Mouse (Mus musculus) cerebellum, postnatal 4 days (tissue): ENCODE results near the gene Car5a.

Experiments used
- DNase-seq, 2 experiments: peaks; one replicate each; pipeline ENCODE4 v3.0.0; 2022; ENCODE audit warnings: low spot score in 2 of 2, mixed read lengths in 1 of 2

Gene Car5a

DNA sequence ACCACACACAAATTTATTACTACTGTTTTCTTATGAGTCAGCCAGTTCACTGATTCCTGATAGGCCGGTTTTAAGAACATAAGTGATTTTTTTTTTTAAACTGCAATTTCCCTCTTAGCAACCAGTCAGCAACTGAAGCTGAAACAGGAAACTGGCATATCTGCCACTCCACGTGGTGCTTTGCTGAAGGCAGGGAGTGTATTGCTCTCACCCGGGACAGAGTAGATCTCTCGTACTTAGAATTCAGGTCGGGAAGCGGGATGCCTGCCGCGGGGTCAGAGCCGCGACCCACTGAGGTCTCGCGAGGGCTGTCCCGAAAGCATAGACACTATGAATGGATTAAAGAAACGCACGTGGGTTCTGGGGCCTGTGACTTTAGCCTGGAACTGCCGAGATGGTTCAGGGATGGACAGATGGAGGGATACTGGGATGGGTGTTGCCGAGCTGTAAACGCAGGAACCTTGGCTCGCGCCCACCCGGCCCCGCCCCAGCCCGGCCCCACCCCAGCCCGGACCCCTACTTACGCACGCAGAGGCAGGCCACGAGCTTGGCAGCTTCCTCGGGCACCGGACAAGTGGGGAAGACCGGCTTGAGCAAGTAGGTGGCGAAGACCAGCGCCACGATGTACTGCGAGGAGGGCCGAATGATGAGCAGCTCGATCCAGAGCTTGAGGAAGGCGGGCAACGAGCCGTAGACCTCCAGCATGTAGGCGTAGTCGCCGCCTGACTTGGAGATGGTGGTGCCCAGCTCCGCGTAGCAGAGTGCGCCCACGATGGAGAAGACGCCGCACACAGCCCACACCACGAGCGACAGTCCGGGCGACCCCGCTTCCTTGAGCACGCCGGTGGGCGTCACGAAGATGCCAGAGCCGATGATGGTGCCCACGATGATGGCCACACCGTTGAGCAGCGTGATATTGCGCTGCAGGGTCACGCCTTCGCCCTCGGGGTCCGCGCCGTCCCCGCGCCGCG is 37.9 kb downstream of the Car5a start:
- peak in 1 of 2 experiments; percentile 53 for DNase-seq

DNA sequence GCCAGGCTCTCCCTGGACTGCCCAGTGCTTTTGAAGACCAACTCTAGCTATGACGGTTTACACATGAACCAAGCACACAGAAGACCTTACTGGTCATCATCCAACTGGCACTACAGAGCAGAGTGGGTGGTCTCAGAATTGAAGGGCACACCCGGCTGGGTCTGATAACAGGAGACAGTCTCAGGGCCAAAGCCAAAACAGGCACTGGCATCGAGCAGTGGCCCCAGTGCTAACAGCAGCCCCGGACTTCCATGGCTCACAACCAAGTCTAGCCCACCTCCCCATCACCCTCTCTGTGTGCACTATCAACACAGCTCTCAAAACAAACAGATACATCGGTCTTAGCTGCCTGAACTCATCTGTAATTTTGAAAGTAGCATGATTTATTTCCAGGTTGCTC is 38.8 kb downstream of the Car5a start:
- no peak for DNase-seq

DNA sequence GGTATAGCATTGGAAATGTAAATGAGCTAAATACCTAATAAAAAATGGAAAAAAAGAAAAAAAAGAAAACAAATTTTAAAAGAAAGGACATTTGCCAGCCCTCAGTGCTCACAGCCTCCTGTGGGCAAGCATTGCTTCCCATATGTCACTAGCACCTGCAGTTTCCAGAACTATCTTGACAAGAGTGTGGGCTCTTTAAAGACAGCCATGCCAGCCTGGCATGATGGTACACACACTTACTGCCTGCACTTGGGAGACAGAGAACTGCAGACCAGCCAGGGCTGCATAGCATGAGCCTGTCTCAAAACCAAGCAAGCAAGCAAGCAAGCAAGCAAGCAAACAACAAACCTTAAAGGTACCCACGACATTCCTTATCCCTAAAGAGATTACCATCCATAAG is 39.3 kb downstream of the Car5a start:
- DNase-seq = no peak

DNA sequence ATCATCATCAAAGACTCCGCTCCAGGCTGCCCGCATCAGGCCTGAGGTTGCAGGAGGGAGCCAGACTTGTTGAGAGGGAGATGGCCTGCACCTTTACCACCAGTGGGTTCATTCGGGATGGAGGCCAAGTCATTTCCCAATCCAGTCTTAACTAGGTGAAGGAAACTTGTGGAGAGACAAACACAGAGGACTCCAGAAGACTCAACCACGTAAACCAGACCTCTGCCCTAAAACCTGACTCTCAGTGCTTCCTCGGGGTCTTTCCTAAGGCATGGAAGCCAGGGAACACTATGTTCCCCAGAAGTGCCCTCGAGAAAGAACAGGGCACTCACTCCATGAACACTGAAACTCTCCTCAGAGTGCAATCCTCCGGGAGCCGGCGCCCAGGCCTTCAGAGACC is 39.7 kb downstream of the Car5a start:
- DNase-seq = no peak

DNA sequence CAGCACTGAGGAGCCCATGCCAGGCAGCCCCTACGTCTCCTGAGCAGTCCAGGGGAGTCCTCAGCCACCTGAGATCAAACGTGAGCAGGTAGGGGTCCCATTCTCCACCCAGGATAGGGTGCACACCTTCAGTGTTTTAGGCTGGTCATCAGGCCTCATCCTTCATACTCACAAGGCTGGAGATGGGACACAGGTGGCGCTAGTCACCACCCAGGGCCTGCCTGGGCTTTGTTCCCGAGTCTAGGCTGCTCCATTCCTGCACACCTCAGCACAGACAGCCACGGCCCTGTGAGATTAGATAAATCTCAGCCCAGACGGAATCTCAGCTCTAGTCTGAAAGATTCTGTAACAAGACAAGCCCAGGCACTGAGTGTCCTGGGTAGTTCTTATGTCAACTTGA is 40.7 kb downstream of the Car5a start:
- no peak for DNase-seq

DNA sequence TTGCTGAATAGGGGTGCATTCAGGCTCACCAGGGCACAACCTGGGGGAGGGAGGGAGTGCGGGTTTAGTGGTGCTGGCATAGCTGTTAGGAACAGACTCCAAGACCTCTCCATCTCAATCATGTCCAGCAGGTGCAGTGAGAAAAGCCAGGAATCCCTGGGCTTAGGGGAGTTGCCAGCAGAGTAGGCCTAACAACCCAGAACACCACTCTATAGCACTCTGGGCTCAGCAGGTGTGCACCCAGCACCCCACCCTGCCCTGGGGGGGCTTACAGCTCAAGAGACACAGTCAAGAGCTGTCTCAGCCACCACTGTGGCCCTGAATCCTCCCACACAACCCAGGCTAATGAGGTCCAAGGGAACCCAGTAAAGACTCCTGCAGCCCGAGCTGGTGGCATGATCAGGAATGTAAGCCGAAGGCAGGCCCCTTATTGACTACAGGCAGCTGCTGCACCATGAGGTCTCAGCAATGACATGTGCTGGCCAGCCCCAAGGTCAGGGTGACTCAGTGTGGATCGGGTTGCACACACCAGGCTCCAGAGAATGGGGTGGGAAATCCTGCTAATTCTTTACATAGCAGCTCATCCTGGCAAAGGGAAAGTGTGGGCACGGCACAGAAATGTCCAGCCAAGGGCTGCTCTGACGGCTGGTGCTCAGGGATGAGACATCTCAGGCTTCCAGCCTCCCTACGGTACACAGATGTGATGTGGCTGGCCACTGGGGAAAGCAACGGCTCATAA is 43.0 kb downstream of the Car5a start:
- DNase-seq = no peak

DNA sequence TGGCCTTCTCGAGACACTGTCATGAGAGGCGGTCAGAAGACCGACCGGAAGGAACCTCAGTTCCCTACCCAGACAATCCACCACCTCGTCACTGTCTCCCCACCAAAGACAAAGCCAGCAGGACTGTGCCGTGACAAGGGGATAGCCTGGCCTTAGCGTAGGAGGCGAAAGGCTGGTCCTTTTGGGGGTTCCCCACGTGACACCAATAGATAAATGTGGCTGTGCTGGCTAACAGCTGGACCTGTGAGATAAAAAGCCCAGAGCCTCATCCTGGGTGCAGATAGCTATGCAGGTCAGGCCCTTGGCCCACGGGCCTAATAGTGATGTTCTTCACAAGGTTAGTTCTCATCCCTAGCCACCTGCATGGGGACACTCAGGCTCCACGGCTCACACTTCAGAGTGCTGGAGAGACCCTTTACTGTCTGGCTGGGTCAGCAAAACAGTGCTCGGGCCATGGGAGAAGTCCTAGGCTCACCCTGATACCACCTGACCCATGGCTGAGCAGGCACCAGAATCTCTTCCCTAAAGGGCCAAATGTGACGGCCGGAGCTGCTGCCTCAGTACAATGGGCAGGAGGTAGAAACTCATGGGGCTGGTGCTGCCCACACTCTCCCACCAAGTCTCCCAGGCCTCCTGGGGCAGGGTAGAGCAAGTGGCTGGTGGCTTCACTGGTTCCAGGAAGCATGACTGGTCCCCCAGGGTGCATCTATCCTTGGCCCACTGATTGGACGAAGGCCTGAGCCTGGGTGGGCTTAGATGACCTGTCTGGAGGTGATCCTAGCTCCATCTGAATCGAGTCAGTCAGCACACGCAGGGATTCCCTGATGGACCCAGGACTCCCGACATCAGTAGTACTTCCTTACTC is 45.3 kb downstream of the Car5a start:
- DNase-seq = no peak

DNA sequence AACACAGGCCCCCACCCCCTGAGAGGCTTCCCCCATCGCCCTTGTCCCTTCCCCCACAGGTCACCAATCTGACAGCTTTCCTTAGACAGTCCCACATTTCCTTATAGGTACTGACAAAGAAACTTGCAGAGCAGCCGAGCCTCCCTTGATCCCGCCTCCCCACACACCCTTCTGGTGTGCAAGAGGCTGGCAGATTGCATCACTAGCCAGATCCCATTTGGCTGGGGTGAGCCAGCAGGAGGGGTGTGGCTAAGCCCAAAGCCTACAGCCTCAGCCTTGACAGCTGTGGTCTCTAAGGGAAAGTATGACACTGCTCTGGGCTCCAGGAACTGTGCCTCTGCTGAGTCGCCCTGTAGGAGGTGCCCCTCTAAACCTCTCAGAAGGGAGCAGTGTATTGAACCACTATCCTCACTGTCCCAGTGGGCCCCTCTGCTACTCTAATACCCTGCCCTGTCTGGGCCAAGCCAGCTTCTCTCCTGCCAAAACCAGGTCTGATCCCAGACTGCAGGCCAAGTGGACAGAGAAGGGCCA is 46.2 kb downstream of the Car5a start:
- peak in 1 of 2 experiments; percentile 48 for DNase-seq

DNA sequence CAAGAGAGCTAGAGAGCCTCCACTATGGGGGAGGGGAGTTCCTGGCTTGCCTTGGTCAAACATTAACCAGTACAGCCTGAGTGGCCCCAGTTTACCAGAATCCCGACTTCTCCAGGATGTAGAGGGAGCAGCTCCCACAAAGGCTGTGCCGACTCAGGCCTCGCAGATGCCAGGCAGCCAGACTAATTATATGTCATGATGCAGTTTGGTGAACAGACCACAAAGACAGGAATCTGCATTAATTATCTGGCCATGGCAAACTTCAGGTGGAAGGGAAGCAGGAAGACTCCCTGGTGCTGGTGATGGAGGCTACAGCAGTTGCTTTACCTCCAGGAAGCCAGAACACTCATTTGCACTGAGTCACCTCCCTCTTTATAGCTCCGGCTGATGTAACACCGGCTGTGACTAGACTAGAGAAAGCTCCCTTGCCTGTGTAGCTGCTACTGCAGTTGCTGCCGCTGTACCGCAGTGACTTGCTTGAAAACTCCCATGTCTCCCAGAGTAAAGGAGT is 46.8 kb downstream of the Car5a start:
- DNase-seq = no peak

DNA sequence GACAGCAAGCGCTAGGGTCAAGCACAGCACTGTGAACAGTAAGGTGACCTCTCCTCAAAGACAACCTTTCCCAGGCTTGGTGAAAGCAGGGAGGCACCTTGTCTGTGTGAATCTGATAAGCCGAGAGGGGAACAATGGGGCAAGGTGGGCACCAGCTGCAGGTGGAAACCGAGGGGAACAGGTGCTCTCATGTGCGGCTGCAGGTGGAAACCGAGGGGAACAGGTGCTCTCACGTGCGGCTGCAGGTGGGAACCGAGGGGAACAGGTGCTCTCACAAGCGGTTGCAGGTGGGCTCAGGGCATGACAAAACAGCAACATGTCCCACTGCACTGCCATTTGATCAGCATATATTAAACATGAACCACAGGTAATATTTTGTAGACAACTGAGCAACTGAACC is 47.5 kb downstream of the Car5a start:
- DNase-seq = no peak

DNA sequence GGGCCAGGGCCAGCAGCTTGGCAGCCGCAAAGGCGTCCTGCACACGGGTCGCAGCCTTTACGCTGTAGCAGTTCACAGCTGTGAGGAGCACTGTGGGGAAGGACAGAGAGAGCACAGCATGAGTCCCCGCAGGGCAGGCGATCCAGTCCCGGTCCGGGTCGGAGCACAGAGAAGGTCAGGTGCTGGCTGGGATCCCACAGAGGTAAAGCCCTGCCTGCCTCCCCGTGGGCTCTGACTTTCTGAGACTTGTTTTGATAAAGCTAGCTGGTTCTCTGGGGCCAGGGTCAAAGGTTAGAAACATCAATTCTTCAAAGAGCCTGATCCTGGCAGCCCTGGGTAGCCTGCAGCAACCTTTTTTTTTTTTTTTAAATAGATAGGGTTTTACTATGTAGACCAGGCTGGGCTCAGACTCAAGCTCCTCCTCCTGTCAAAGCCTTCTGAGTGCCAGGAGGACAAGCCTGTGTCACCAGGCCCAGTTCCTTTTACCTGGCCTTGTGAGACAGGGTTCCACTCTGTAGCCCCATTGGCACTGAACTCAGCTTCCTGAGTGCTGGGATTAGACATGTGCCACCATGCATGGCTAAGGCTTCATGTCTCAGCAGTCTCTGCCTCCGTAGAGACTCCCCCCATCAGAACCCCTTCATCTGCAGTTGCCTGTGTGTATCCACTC is 48.1 kb downstream of the Car5a start:
- no peak for DNase-seq

DNA sequence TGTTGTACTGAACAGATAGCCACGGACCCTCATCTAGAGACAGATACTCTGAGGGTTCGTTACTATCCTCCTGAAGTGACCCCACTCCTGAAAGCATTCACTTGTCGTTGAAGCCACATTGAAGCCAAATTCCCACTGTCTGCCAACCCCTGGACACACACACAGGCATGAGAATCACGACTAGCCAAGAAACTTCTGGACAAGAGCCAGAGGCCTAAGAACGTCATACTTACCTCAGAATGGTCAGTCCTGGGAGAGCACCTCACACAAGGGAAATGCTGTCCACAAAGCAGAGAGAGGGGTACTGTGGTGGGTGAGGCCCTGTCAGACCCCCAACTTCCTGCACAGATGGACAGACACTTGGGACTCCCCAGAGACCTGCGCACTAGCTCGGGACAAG is 48.8 kb downstream of the Car5a start:
- no peak for DNase-seq

DNA sequence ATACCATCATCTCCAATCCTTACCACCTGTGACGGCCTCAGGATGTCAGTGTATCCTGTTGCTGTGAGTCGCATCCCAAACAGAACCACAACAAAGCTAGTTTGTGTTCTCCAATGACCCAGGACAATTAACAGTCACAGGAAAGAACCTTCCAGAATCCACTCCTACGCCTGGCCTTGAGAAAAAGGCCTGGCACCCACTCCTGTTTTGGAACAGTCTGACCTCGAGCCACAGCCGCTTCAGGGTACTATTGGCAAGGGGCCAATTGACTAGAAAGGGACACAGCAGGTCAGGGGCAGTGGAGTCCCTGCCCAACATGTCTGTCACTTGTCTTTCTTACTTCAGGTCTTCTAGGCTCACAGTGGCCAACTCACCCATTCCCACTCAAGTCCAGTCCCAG is 51.8 kb downstream of the Car5a start:
- no peak for DNase-seq

DNA sequence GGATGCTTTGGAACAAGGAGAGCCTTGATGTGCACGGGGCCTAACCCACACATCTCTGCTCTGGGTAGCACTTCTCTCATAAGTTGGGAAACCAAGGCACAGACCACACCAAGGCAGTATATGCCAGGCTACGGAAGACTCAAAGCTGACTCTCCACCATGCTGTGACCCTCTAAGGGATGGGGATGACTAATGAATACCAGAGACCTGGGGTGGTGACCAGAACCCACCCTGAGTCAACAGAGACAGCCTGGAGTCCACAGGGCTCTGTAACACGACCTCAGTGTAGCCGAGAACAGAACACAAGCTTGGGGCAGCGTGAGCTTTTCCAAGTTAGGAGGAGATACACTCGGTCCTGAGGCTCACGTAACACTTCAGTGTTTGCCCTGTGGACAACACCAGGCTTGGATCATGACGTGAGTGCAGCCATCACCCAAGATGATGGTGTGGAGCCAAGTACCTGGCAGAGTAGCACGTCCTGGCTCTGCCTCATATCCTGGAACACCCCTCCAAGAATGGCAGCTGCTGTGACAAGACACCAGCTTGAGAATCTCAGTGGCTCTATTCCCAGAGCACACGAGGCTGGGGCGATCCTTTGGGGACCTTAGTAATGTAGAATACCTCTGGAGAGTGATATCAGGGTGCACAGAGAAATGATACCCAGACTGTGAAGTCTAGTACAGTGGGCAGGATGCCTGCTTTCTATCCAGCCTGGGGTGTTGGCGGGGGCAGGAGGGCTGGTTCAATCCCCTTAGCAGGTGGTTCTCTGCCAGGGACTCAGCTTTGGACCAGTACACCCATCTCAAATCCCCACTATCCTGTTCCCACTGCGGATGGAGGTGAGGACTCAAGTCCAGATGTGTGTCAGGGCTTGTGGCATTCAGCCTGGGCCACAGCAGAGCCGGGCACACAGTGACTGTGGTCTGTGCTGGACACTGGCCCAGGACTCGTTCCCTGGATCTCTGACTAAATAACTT is 54.6 kb downstream of the Car5a start:
- DNase-seq = no peak

DNA sequence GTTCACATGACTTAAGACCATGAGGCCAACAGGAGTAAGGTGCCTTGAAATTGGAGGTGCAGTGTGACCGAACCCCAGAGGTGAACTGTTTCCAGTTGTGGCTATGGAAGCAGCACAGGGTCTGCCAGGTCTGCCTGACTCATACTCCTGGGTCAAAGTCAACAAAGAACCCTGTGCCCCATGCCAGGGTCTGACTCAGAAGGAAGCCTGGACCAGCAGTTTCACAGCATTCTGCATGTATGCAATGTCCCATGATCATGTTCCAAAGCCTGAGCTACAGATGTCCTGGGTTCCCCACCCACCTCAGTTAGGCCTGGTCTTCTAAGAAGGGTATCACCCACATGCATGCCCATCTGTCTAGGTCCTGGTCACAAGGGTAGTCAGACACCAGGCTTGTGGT is 55.4 kb downstream of the Car5a start:
- DNase-seq = no peak

DNA sequence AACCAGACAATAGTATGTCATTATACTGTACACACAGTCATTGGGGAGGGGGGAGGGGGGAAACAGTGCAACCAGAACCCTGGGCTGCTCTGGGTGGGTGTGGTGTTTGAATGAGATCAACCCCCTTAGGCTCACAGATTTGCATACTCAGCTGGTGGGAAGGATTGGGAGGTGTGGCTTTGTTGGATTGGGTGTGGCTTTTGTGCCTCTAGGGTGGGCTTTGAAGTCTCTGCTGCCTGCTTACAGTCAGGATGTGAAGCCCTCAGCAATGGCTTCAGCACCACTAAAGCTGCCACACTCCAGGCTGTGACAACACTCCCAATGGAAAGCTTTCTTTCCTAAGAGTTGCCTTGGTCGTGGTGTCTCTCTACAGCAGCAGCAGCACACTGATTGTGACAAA is 57.2 kb downstream of the Car5a start:
- DNase-seq = no peak

DNA sequence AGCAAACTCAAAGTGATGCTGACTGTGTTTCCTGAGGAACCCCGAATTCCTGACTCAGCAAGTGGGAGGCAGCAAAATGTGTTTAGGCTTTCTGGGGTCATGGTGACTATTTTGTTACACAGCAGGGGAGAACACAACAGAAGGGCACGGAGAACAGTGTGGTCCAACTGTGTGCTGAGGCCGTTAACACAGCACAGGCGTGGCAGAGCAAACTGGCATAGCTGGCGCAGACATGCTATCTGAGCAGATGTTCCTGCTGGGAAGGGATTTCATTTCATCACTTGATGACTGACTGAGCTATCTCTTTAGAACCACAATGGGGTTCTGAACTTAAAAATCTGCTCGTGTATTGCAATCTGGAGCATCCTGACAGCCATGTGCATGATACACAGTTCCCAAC is 59.3 kb downstream of the Car5a start:
- no peak for DNase-seq

DNA sequence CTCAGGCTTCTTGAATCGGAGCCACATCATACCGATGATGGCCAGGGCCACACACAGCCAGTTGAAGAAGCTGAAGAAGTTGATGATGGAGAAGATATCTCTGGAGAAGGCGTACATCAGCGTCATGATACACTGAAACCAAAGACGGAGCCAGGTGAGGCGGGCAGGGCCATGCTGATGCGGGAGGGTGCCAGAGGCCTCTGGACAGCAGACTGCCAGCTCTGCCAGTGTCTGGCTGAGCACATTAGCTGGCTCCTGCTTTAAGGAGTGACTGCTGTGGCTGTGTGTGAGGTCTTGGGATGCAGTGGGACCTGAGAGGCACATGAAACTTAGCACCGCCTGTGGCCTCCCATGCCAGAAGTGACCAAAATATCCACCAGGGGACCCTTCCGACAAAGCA is 59.7 kb downstream of the Car5a start:
- DNase-seq = no peak

DNA sequence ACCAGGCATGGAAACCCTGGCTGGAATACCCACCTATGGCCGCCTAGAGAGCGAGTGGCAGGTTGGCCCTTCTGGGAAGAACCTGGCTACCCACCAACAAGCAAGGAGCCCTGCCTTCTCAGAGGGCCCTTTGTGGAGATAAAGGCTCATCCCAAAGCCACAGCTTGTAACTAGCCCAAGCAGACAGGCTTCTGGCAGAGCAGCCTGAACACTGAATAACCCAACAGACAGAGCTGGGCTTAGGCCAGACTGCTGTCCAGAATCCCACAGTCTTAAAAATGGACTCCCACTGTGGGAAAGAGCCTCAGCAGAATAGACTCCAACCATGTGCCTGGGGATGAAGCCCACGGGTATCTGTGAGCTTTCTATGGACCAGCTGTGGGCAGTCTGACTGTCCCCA is 60.5 kb downstream of the Car5a start:
- peak in 1 of 2 experiments; percentile 46 for DNase-seq

DNA sequence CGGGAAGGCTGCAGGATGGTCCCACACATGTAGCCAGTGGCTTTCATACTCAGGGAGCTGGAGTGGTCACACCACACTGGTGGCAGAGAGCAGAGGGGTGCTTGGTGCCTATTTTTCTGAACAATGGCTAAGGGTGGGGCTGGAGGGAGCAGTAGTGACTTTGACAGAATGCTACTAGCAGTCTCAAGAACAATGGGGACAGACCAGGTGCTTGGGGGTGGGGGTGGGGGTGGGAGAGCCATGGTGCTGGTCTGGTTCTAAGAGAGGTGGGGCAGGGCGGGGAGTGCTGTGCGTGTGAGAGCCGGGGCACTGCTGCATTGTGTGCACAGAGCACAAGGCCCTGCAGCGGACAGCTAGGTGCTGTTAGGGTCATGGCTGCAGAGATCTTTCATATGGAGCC is 62.8 kb downstream of the Car5a start:
- no peak for DNase-seq
